Mouse (Mus musculus) liver, embryonic 12.5 days (tissue): ENCODE measurements around the gene Adap1. TPM values are rescaled to one million over a fixed set of nuclear protein-coding genes. Genes with fewer than 3 reads are reported as not detected.

Source experiments
- ATAC-seq: fragments of 200-750 bp; cut with Nextera tagmentation; 2 replicates; pipeline ENCODE4 v1.8.0; 2017; ENCODE audit warnings: moderate number of reproducible peaks, mild to moderate bottlenecking, moderate library complexity
- H3K27ac ChIP-seq: fragments of 300-500 bp; sonication (generic); 2 replicates; pipeline ENCODE4 v1.5.1; 2016; ENCODE audit warnings: mild to moderate bottlenecking
- H3K27me3 ChIP-seq: fragments of 300-500 bp; sonication (generic); replicated peaks from 2 replicates; pipeline ENCODE4 v1.6.1; 2016; ENCODE audit warnings: mild to moderate bottlenecking, moderate library complexity
- H3K36me3 ChIP-seq: fragments of 300-500 bp; sonication (generic); 2 replicates; pipeline ENCODE4 v1.6.1; 2016; ENCODE audit warnings: mild to moderate bottlenecking, moderate library complexity
- H3K4me1 ChIP-seq: fragments of 300-500 bp; sonication (generic); 2 replicates; pipeline ENCODE4 v1.6.1; 2016
- H3K4me2 ChIP-seq: fragments of 300-500 bp; sonication (generic); 2 replicates; pipeline ENCODE4 v1.6.1; 2016; ENCODE audit warnings: mild to moderate bottlenecking, moderate library complexity
- H3K4me3 ChIP-seq: fragments of 300-500 bp; sonication (generic); 2 replicates; pipeline ENCODE4 v1.5.1; 2016; ENCODE audit warnings: mild to moderate bottlenecking, moderate library complexity
- H3K9ac ChIP-seq: fragments of 300-500 bp; sonication (generic); 2 replicates; pipeline ENCODE4 v1.6.1; 2016; ENCODE audit warnings: mild to moderate bottlenecking, moderate library complexity
- H3K9me3 ChIP-seq: fragments of 300-500 bp; sonication (generic); replicated peaks from 2 replicates; pipeline ENCODE4 v1.6.1; 2016; ENCODE audit warnings: mild to moderate bottlenecking, moderate library complexity
- WGBS: fragments of 180-500 bp; shearing (Covaris S2); methylation state at CpG from one replicate; pipeline ENCODE4 v1.1.7; 2016; ENCODE audit not compliant: insufficient replicate concordance; 5-methylcytosine and 5-hydroxymethylcytosine counted together
- polyA plus RNA-seq: library from polyadenylated mRNA; unstranded; fragments of >200 nt; fragmentation: Nextera tagmentation; extraction: Ambion mirVana; gene quantifications from 2 replicates; pipeline ENCODE4 v1.2.1, GENCODE M21; 2016

The Adap1 gene
- polyA plus RNA-seq, 1 experiment from 2014 or later = 7.3 TPM

- H3K9ac ChIP-seq = no peak overlapping the region
- H3K27ac ChIP-seq = no peak overlapping the region
- no peaks in the 10 kb centered on the region for H3K9me3 ChIP-seq
- 70% methylated on average over 12 of the region's 12 CpGs for WGBS
- no peaks in the 10 kb centered on the region for H3K27me3 ChIP-seq
- ATAC-seq = no peak
- H3K4me3 ChIP-seq = no peak overlapping the region
- H3K4me1 ChIP-seq = peaks cover 37% of the 10 kb centered on the region
- no peak overlapping the region for H3K4me2 ChIP-seq
- peaks cover 6% of the 10 kb centered on the region for H3K36me3 ChIP-seq
Observed at GRCm38 (mm10) chr5:139290467-139291259, 34.8 kb downstream of the Adap1 start.

GRCm38 (mm10) chr5:139288591-139288990 lies 36.8 kb downstream of the Adap1 start:
- ATAC-seq = no peak

GRCm38 (mm10) chr5:139287787-139288186 lies 37.6 kb downstream of the Adap1 start:
- H3K4me2 ChIP-seq = peak overlapping the region; percentile 40
- no peaks in the 10 kb centered on the region for H3K9me3 ChIP-seq
- no peak for ATAC-seq
- no peaks in the 10 kb centered on the region for H3K27me3 ChIP-seq
- no peak overlapping the region for H3K4me3 ChIP-seq
- peaks cover 2% of the 10 kb centered on the region; the same call in 1 of the 2 replicates for H3K36me3 ChIP-seq
- no peak overlapping the region for H3K9ac ChIP-seq
- 59% methylated on average over 4 of the region's 4 CpGs for WGBS
- H3K4me1 ChIP-seq = peaks cover 48% of the 10 kb centered on the region
- peak overlapping the region; percentile 64 for H3K27ac ChIP-seq

More at GRCm38 (mm10) chr5:139288591-139288990, 36.8 kb downstream of the Adap1 start:
- Histone ChIP-seq H3K27ac (peak overlapping the region; percentile 64), H3K9ac (no peak overlapping the region), H3K36me3 (peaks cover 2% of the 10 kb centered on the region; the same call in 1 of the 2 replicates), H3K9me3 (no peaks in the 10 kb centered on the region), H3K27me3 (no peaks in the 10 kb centered on the region), H3K4me2 (no peak overlapping the region), H3K4me3 (no peak overlapping the region), H3K4me1 (peaks cover 48% of the 10 kb centered on the region)
- WGBS = 73% methylated on average over 4 of the region's 4 CpGs

GRCm38 (mm10) chr5:139287099-139287498 lies 38.3 kb downstream of the Adap1 start:
- peak; percentile 68 for ATAC-seq
- H3K36me3 ChIP-seq = peaks cover 2% of the 10 kb centered on the region; the same call in 1 of the 2 replicates
- peak overlapping the region; percentile 67 for H3K27ac ChIP-seq
- H3K4me1 ChIP-seq = peaks cover 48% of the 10 kb centered on the region
- peak overlapping the region; percentile 40 for H3K4me2 ChIP-seq
- H3K4me3 ChIP-seq = no peak overlapping the region
- no peaks in the 10 kb centered on the region for H3K27me3 ChIP-seq
- WGBS = 16% methylated on average over 5 of the region's 5 CpGs
- H3K9me3 ChIP-seq = no peaks in the 10 kb centered on the region
- no peak overlapping the region for H3K9ac ChIP-seq

GRCm38 (mm10) chr5:139286142-139286941 lies 39.1 kb downstream of the Adap1 start:
- ATAC-seq = no peak; the same call in 1 of the 2 replicates
- peak overlapping the region; percentile 67 for H3K27ac ChIP-seq

GRCm38 (mm10) chr5:139285383-139286067 lies 39.9 kb downstream of the Adap1 start:
- Histone ChIP-seq H3K36me3 (0 out of 2 replicates have a peak, but pooled peaks cover 2% of the 10 kb centered on the region), H3K27ac (peak overlapping the region; percentile 67), H3K9me3 (no peaks in the 10 kb centered on the region), H3K27me3 (no peaks in the 10 kb centered on the region), H3K4me2 (no peak overlapping the region), H3K4me3 (no peak overlapping the region), H3K4me1 (peaks cover 48% of the 10 kb centered on the region), H3K9ac (no peak overlapping the region)
- WGBS = 37% methylated on average over 8 of the region's 8 CpGs
- peak; percentile 12 for ATAC-seq

More at GRCm38 (mm10) chr5:139286142-139286941, 39.1 kb downstream of the Adap1 start:
- H3K9me3 ChIP-seq = no peaks in the 10 kb centered on the region
- peaks cover 48% of the 10 kb centered on the region for H3K4me1 ChIP-seq
- WGBS = 57% methylated on average over 14 of the region's 14 CpGs
- H3K4me2 ChIP-seq = peak overlapping the region; percentile 40
- H3K4me3 ChIP-seq = no peak overlapping the region
- 0 out of 2 replicates have a peak, but pooled peaks cover 2% of the 10 kb centered on the region for H3K36me3 ChIP-seq
- H3K27me3 ChIP-seq = no peaks in the 10 kb centered on the region
- H3K9ac ChIP-seq = no peak overlapping the region

- no peak for ATAC-seq
- H3K4me3 ChIP-seq = no peak overlapping the region
- H3K9me3 ChIP-seq = no peaks in the 10 kb centered on the region
- no peak overlapping the region for H3K9ac ChIP-seq
- no peak overlapping the region for H3K27ac ChIP-seq
- peaks cover 40% of the 10 kb centered on the region for H3K4me1 ChIP-seq
- 0 out of 2 replicates have a peak, but pooled peaks cover 2% of the 10 kb centered on the region for H3K36me3 ChIP-seq
- WGBS = 89% methylated on average over 14 of the region's 14 CpGs
- H3K27me3 ChIP-seq = no peaks in the 10 kb centered on the region
- no peak overlapping the region for H3K4me2 ChIP-seq
Observed at GRCm38 (mm10) chr5:139283460-139284180, 41.8 kb downstream of the Adap1 start.

DNA sequence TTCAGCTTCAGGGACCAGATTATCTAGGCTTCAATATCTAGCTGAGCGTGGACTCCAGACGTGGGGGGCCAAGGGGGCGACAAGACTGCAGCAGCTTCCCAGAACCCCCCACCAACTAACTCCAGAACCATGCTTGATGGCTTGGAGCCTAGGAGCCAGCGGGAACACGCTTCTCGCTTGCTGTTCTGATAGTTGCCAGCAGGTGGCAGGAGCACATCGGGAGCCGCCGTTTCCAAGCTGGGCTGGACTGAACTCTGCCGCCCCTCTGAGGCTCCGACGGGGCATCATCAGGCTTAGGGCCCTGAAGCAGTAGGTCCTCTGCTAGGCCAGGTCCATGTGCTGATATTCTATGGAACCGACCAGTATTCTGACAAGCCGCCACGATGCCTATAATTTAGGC lies 43.2 kb downstream of the Adap1 start:
- no peak overlapping the region for H3K4me2 ChIP-seq
- WGBS = 4% methylated on average over 15 of the region's 15 CpGs
- no peak overlapping the region for H3K27ac ChIP-seq
- ATAC-seq = peak; percentile 40
- H3K4me3 ChIP-seq = no peak overlapping the region
- 0 out of 2 replicates have a peak, but pooled peaks cover 2% of the 10 kb centered on the region for H3K36me3 ChIP-seq
- H3K27me3 ChIP-seq = no peaks in the 10 kb centered on the region
- H3K4me1 ChIP-seq = peaks cover 26% of the 10 kb centered on the region
- H3K9ac ChIP-seq = no peak overlapping the region
- H3K9me3 ChIP-seq = no peaks in the 10 kb centered on the region

DNA sequence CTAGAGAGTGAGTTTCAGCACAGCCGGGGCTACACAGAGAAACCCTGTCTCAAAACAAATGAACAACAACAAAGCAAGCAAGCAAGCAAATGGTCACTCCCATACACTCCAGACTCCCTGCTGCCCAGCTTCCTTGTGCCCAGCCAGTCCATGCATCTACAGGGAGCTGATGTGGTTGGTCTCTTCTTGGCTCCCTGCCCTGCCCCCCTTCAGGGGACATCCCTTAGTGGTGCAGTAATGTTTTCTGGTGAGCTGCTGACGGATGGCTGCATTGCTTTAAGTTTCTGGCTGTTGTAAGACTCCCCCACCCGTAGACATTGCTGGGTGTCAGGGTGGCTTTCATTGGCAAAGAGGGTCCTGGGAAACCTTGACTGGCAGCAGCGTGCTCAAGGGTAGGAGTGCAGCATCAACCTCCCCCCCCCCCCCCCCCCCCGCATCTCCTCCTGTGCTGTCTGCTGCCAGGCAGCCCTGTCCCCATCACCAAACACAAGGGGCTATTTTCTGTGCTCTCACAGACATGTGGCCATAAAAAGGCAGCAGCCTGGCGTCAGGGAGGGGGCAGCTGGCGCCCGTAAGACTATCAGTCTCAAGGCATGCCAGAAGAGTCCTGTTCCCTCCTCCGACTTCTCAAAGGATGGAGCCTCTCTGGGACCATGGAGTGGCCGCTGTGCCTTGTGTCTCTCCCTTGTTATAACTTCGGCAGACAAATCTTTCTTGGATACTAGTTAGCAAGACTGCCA lies 43.9 kb downstream of the Adap1 start:
- Histone ChIP-seq H3K36me3 (0 out of 2 replicates have a peak, but pooled peaks cover 2% of the 10 kb centered on the region), H3K4me3 (no peak overlapping the region), H3K9me3 (no peaks in the 10 kb centered on the region), H3K4me1 (peaks cover 19% of the 10 kb centered on the region), H3K27ac (no peak overlapping the region), H3K9ac (no peak overlapping the region), H3K4me2 (no peak overlapping the region), H3K27me3 (no peaks in the 10 kb centered on the region)
- ATAC-seq = no peak
- WGBS = 64% methylated on average over 10 of the region's 11 CpGs

DNA sequence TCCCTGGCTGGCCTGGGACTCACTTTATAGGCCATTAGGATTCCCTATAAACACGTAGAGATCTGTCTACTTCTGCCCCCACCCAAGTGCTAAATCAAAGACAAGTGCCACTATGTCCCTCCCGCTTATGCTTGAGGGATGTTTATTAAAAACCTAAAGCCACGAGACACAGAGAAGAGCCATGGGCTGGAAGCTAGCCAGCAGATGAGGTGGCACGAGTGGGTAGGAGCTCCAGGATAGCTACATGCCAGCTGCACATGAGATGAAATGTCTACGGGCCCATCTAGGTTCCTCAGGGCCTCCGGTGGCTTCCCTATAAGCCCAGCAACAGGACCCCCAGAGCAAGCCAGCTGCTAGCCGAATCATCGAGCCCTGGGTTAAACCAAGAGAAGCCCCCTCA lies 48.1 kb downstream of the Adap1 start:
- H3K36me3 ChIP-seq = no peaks in the 10 kb centered on the region
- ATAC-seq = no peak
- WGBS = 81% methylated on average over 8 of the region's 8 CpGs
- H3K4me3 ChIP-seq = no peak overlapping the region
- no peaks in the 10 kb centered on the region for H3K9me3 ChIP-seq
- H3K9ac ChIP-seq = no peak overlapping the region
- H3K27me3 ChIP-seq = no peaks in the 10 kb centered on the region
- peaks cover 8% of the 10 kb centered on the region; the same call in 1 of the 2 replicates for H3K4me1 ChIP-seq
- H3K4me2 ChIP-seq = no peak overlapping the region
- H3K27ac ChIP-seq = no peak overlapping the region
